ENCODE assay signal across 16 mouse cellular contexts in genomic region chr15:83124625-83125024, GRCm38 (mm10).
"Had no signal": no experiment of that assay in that cellular context is flagged by ENCODE, and none has a peak within 500 bp of the region (broad histone marks: within the 10 kb centered on the region; RNA-seq: fewer than 3 reads in every experiment).

No protein-coding gene starts in this region.

- ATAC-seq: intestine, embryonic 16.5 days; midbrain, embryonic 15.5 days had no signal

- H3K9ac ChIP-seq: lung, embryonic 15.5 days; midbrain, embryonic 15.5 days; neural tube, embryonic 13.5 days had no signal

- H3K4me2 ChIP-seq: lung, embryonic 15.5 days; midbrain, embryonic 11.5 days; midbrain, embryonic 15.5 days; neural tube, embryonic 13.5 days had no signal

- H3K9me3 ChIP-seq: lung, embryonic 15.5 days; megakaryocyte, embryonic 14.5 days; midbrain, embryonic 15.5 days; neural tube, embryonic 13.5 days had no signal

- H3K27ac ChIP-seq: lung, embryonic 15.5 days; macrophage; midbrain, embryonic 15.5 days; neural tube, embryonic 13.5 days had no signal

- H3K4me3 ChIP-seq: lung, embryonic 15.5 days; megakaryocyte, embryonic 14.5 days; midbrain, embryonic 15.5 days; neural tube, embryonic 13.5 days had no signal

- H3K27me3 ChIP-seq: lung, embryonic 15.5 days; megakaryocyte, embryonic 14.5 days; midbrain, embryonic 15.5 days; neural tube, embryonic 13.5 days had no signal

- DNase-seq: kidney, adult 2 months; kidney, postnatal 25 days; layer of hippocampus, adult 9-11 months; layer of hippocampus, postnatal 36 days; liver; lung, postnatal 14 days; right cerebral cortex, postnatal 14 days; thymus, adult 18-20 months; thymus, postnatal 14 days had no signal
